Mouse (Mus musculus): ENCODE measurements around the gene Gatd1. TPM values are rescaled to one million over a fixed set of nuclear protein-coding genes. Genes with fewer than 3 reads are reported as not detected.
"Not testable (repeated sequence)": the region's sequence is repeated elsewhere in the genome, so short reads cannot be mapped to it uniquely, and the experiment has no call there.

Gatd1 gene
- polyA plus RNA-seq, 1 experiment = 23.3 TPM

DNA sequence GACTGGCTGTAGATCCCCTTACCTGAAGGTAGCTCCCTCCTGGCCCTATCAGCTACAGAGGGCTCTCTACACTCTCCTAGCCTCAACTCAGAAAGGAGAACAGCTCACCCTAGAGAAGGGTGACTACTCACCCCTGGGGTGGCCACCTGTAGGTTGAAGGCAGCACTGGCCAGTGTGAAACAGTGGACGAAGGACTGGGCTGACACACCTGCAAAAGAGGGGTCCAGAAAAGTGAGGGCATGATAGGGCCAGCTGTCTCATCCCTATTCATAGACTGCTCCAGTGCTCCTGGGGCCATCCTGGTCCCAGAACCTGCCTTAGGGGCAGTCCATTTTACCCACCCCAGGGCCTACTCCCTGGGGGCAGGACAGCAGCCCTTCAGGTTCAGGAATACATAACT, 2.3 kb downstream of the Gatd1 start:
- H3K4me3 ChIP-seq (ENCODE audit: control insufficient read depth, low read depth, low read length) = no peak overlapping the region
- H3K4me1 ChIP-seq (ENCODE audit: control insufficient read depth, insufficient read depth, low read length) = peaks cover 9% of the 10 kb centered on the region
- H3K27me3 ChIP-seq (ENCODE audit: control insufficient read depth, insufficient read depth, low read length) = no peaks in the 10 kb centered on the region
- TF ChIP-seq POLR2A (IDR thresholded peaks at IDR 0.05; ENCODE audit: control insufficient read depth, low read depth, low read length) (no peak), CTCF (IDR thresholded peaks at IDR 0.05; ENCODE audit: control insufficient read depth, insufficient read depth, insufficient replicate concordance, low read depth, low read length) (no peak)
- no peak overlapping the region for H3K27ac ChIP-seq (ENCODE audit: control insufficient read depth, insufficient read depth, low read depth, low read length)
- 0 out of 2 replicates have a peak, but pooled peaks cover 2% of the 10 kb centered on the region for H3K36me3 ChIP-seq (ENCODE audit: control insufficient read depth, insufficient read depth, low read length)

DNA sequence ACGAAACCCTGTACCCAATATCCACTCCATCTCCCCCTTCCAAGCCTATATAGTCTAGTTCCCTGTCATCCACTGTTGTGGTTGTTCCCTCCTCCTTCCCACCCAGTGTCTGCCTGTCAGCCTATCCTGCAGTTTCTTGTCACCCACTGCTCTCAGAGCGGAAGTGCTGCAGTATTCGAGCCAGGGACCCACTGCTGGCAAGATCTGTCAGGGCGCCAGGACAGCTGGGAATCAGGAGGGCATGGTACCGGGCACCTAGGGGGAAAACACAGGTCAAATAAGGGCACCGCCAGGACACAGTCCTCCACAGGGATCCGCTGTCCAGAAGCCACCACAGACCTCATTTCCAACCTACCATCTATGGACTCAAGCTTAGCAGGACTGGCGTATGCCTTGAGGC, 3.3 kb downstream of the Gatd1 start:
- H3K4me3 ChIP-seq (ENCODE audit: control insufficient read depth, low read depth, low read length) = no peak overlapping the region
- TF ChIP-seq POLR2A (IDR thresholded peaks at IDR 0.05; ENCODE audit: control insufficient read depth, low read depth, low read length) = no peak
- no peak for TF ChIP-seq CTCF (IDR thresholded peaks at IDR 0.05; ENCODE audit: control insufficient read depth, insufficient read depth, insufficient replicate concordance, low read depth, low read length)
- no peaks in the 10 kb centered on the region for H3K27me3 ChIP-seq (ENCODE audit: control insufficient read depth, insufficient read depth, low read length)
- H3K36me3 ChIP-seq (ENCODE audit: control insufficient read depth, insufficient read depth, low read length) = 0 out of 2 replicates have a peak, but pooled peaks cover 2% of the 10 kb centered on the region
- H3K4me1 ChIP-seq (ENCODE audit: control insufficient read depth, insufficient read depth, low read length) = peaks cover 9% of the 10 kb centered on the region
- no peak overlapping the region for H3K27ac ChIP-seq (ENCODE audit: control insufficient read depth, insufficient read depth, low read depth, low read length)

DNA sequence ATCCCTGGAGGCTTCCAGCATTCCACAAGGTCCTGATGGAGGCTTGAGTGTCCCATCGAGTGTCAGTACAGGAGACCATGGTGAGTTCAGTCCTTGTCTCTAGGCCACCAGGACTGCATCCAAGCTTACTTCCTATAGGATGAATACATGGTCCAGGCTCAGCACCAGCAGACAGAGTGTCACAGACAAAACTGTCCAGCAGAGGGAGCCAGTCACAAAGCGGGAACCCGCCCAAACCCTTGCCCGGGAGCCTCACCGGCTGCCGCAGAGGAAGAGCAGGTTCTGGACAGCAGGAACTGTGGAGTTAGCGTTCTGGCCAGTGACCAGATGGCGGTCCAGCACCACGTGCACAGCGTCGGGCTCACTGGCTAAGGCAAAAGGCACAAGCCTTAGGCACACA, 5.1 kb downstream of the Gatd1 start:
- Histone ChIP-seq H3K27me3 (ENCODE audit: control insufficient read depth, insufficient read depth, low read length) (no peaks in the 10 kb centered on the region), H3K36me3 (ENCODE audit: control insufficient read depth, insufficient read depth, low read length) (0 out of 2 replicates have a peak, but pooled peaks cover 2% of the 10 kb centered on the region), H3K27ac (ENCODE audit: control insufficient read depth, insufficient read depth, low read depth, low read length) (no peak overlapping the region), H3K4me3 (ENCODE audit: control insufficient read depth, low read depth, low read length) (no peak overlapping the region), H3K4me1 (ENCODE audit: control insufficient read depth, insufficient read depth, low read length) (peaks cover 6% of the 10 kb centered on the region)
- peak; percentile 68; the same call in 1 of the 2 replicates for TF ChIP-seq CTCF (IDR thresholded peaks at IDR 0.05; ENCODE audit: control insufficient read depth, insufficient read depth, insufficient replicate concordance, low read depth, low read length)
- TF ChIP-seq POLR2A (IDR thresholded peaks at IDR 0.05; ENCODE audit: control insufficient read depth, low read depth, low read length) = no peak

DNA sequence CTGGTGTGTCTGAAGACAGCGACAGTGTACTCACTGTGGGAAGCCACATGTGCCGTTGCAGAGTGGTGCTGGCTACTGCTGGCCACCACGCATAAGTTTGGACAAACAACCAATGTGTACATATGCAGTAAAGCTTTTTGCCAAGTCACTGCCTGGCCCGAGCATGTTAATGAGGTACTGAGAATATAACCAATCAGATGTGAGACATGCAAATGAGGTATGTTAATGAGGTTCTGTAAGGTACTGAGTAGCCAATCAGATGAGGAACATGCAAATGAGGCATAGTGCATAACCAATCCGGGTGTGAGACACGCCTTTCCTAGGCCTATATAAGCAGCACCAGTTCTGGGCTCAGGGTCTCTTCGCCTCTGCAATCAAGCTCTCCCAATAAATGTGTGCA, 6.3 kb downstream of the Gatd1 start:
- H3K4me3 ChIP-seq (ENCODE audit: control insufficient read depth, low read depth, low read length); H3K4me1 ChIP-seq (ENCODE audit: control insufficient read depth, insufficient read depth, low read length); H3K36me3 ChIP-seq (ENCODE audit: control insufficient read depth, insufficient read depth, low read length): not testable (repeated sequence)

DNA sequence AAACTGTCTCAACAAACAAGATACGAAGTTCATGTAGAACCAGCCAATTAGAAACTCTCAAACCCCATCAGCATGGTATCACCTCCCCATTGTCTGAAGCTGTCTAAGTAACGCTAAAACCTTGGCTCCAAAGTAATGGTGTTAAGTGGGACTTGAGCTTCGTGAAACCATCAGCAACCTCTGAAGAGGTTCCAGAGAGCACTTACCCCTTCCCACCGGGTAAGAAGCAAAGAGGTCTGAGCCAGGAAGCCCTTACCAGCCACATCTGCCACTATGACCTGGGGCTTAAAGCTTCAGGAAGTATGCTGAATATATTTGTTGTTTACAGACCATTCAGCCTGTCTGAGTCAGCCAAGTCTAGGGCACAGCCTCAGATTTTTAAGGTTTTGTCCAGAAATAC, 8.5 kb downstream of the Gatd1 start:
- no peaks in the 10 kb centered on the region for H3K4me1 ChIP-seq (ENCODE audit: control insufficient read depth, insufficient read depth, low read length)
- no peaks in the 10 kb centered on the region for H3K27me3 ChIP-seq (ENCODE audit: control insufficient read depth, insufficient read depth, low read length)
- TF ChIP-seq CTCF (IDR thresholded peaks at IDR 0.05; ENCODE audit: control insufficient read depth, insufficient read depth, insufficient replicate concordance, low read depth, low read length) (no peak), POLR2A (IDR thresholded peaks at IDR 0.05; ENCODE audit: control insufficient read depth, low read depth, low read length) (no peak)
- H3K27ac ChIP-seq (ENCODE audit: control insufficient read depth, insufficient read depth, low read depth, low read length) = no peak overlapping the region
- H3K36me3 ChIP-seq (ENCODE audit: control insufficient read depth, insufficient read depth, low read length) = 0 out of 2 replicates have a peak, but pooled peaks cover 2% of the 10 kb centered on the region
- no peak overlapping the region for H3K4me3 ChIP-seq (ENCODE audit: control insufficient read depth, low read depth, low read length)

More for the DNA sequence above, 6.3 kb downstream of the Gatd1 start:
- H3K27me3 ChIP-seq (ENCODE audit: control insufficient read depth, insufficient read depth, low read length); H3K27ac ChIP-seq (ENCODE audit: control insufficient read depth, insufficient read depth, low read depth, low read length): not testable (repeated sequence)

DNA sequence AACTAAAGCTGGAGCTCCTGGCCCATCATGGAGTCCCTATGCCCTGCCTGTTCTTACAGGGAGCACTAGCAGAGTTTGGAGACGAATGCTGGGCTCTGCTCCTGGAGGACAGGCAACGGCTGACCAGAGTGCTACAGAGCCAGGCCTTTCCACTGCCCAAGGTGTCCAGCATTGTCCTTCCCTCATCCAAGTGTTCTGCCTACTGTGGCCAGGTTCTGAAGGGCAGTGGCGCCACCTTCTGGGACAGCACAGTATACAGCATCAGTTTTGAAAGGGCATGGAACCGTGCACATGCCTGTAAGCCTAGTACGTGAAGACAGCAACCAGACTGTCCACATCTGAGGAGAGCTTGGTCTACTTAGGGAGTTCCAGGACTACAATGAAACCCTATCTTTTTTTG, 10.6 kb downstream of the Gatd1 start:
- no peaks in the 10 kb centered on the region for H3K36me3 ChIP-seq (ENCODE audit: control insufficient read depth, insufficient read depth, low read length)
- TF ChIP-seq POLR2A (IDR thresholded peaks at IDR 0.05; ENCODE audit: control insufficient read depth, low read depth, low read length) (no peak), CTCF (IDR thresholded peaks at IDR 0.05; ENCODE audit: control insufficient read depth, insufficient read depth, insufficient replicate concordance, low read depth, low read length) (peak; percentile 90; the same call in 1 of the 2 replicates)
- H3K4me1 ChIP-seq (ENCODE audit: control insufficient read depth, insufficient read depth, low read length) = no peaks in the 10 kb centered on the region
- no peak overlapping the region for H3K27ac ChIP-seq (ENCODE audit: control insufficient read depth, insufficient read depth, low read depth, low read length)
- H3K4me3 ChIP-seq (ENCODE audit: control insufficient read depth, low read depth, low read length) = no peak overlapping the region
- no peaks in the 10 kb centered on the region for H3K27me3 ChIP-seq (ENCODE audit: control insufficient read depth, insufficient read depth, low read length)

DNA sequence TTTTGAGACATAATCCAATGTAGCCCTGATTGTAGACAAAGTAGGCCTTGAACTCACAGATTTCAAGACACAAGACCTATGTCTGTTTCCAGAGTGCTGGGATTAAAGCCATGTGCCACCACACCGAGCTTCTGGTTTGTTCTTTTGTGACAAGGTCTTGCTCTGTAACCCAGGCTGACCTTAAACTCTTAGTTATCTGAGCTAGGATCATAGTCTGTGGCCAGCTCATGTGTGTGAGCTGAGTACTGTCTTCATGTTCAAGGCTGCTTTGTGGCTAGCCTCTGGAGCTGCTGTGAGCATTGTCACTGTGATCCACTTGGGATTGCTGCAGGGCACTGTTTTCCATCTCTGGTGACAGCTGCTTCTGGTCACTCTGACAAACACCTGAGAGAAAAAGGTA, 18.6 kb downstream of the Gatd1 start:
- H3K4me3 ChIP-seq (ENCODE audit: control insufficient read depth, low read depth, low read length) = no peak overlapping the region
- no peaks in the 10 kb centered on the region for H3K36me3 ChIP-seq (ENCODE audit: control insufficient read depth, insufficient read depth, low read length)
- H3K27me3 ChIP-seq (ENCODE audit: control insufficient read depth, insufficient read depth, low read length) = no peaks in the 10 kb centered on the region
- TF ChIP-seq POLR2A (IDR thresholded peaks at IDR 0.05; ENCODE audit: control insufficient read depth, low read depth, low read length) (no peak), CTCF (IDR thresholded peaks at IDR 0.05; ENCODE audit: control insufficient read depth, insufficient read depth, insufficient replicate concordance, low read depth, low read length) (no peak)
- H3K4me1 ChIP-seq (ENCODE audit: control insufficient read depth, insufficient read depth, low read length) = peaks cover 15% of the 10 kb centered on the region
- H3K27ac ChIP-seq (ENCODE audit: control insufficient read depth, insufficient read depth, low read depth, low read length) = no peak overlapping the region

DNA sequence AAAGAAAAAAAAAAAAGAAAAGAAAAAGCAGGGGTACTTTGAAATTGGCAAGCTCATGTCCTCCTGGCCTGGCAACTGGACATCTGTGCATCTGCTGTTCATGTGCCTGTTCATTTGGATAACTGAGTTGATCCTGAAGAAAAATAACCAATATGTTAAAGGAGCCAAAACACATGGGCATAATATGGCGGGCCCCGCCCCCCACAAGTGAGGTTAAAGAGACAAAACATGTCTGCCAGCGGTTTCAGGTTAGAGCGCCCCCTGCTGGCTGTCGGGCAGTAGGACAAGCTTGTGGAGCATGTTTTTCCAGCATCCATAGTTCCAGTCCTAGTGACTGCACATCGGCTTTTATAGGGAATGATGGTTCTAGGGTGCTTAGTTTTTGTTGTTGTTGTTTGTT, 19.2 kb downstream of the Gatd1 start:
- Histone ChIP-seq H3K36me3 (ENCODE audit: control insufficient read depth, insufficient read depth, low read length) (no peaks in the 10 kb centered on the region), H3K27ac (ENCODE audit: control insufficient read depth, insufficient read depth, low read depth, low read length) (no peak overlapping the region), H3K4me1 (ENCODE audit: control insufficient read depth, insufficient read depth, low read length) (peaks cover 15% of the 10 kb centered on the region), H3K27me3 (ENCODE audit: control insufficient read depth, insufficient read depth, low read length) (no peaks in the 10 kb centered on the region), H3K4me3 (ENCODE audit: control insufficient read depth, low read depth, low read length) (no peak overlapping the region)
- TF ChIP-seq CTCF (IDR thresholded peaks at IDR 0.05; ENCODE audit: control insufficient read depth, insufficient read depth, insufficient replicate concordance, low read depth, low read length) = peak; percentile 93
- no peak for TF ChIP-seq POLR2A (IDR thresholded peaks at IDR 0.05; ENCODE audit: control insufficient read depth, low read depth, low read length)
